Mouse (Mus musculus) limb, embryonic 11.5 days (tissue): ENCODE measurements around the gene Map3k13. TPM values are rescaled to one million over a fixed set of nuclear protein-coding genes. Genes with fewer than 3 reads are reported as not detected.
A peak's percentile ranks its signal among the peaks of the same experiment; 100 is the strongest.
"Not testable (repeated sequence)": the region's sequence is repeated elsewhere in the genome, so short reads cannot be mapped to it uniquely, and the experiment has no call there.

Experiments used
- ATAC-seq: fragments of 200-750 bp; cut with Nextera tagmentation; 2 replicates; pipeline ENCODE4 v1.8.0; 2017; ENCODE audit warnings: low read depth; ENCODE audit not compliant: insufficient number of reproducible peaks, low FRiP score, low TSS enrichment
- DNase-seq: peaks from one replicate; pipeline ENCODE4 v3.0.0-alpha.2; 2015; ENCODE audit warnings: low spot score
- H3K27ac ChIP-seq: fragments of 300-500 bp; sonication (generic); replicated peaks from 2 replicates; pipeline ENCODE4 v1.5.1; 2014; ENCODE audit warnings: low read depth, mild to moderate bottlenecking, low read length
- H3K27me3 ChIP-seq: fragments of 300-500 bp; sonication (generic); 2 replicates; pipeline ENCODE4 v1.6.1; 2014; ENCODE audit warnings: mild to moderate bottlenecking, low read length, mixed read lengths; ENCODE audit not compliant: control insufficient read depth, insufficient read depth
- H3K36me3 ChIP-seq: fragments of 300-500 bp; sonication (generic); 2 replicates; pipeline ENCODE4 v1.6.1; 2014; ENCODE audit warnings: mild to moderate bottlenecking, low read length, moderate library complexity, mixed read lengths; ENCODE audit not compliant: control insufficient read depth, insufficient read depth
- H3K4me1 ChIP-seq: fragments of 300-500 bp; sonication (generic); 2 replicates; pipeline ENCODE4 v1.6.1; 2014; ENCODE audit warnings: low read length, mixed read lengths; ENCODE audit not compliant: control insufficient read depth, insufficient read depth
- H3K4me2 ChIP-seq: fragments of 300-500 bp; sonication (generic); 2 replicates; pipeline ENCODE4 v1.6.1; 2014; ENCODE audit warnings: low read depth, mild to moderate bottlenecking, moderate library complexity; ENCODE audit not compliant: severe bottlenecking
- H3K4me3 ChIP-seq: fragments of 300-500 bp; sonication (generic); 2 replicates; pipeline ENCODE4 v1.5.1; 2014; ENCODE audit warnings: low read depth, low read length
- H3K9ac ChIP-seq: fragments of 300-500 bp; sonication (generic); 2 replicates; pipeline ENCODE4 v1.6.1; 2014; ENCODE audit warnings: mild to moderate bottlenecking, low read length
- H3K9me3 ChIP-seq: fragments of 300-500 bp; sonication (generic); 2 replicates; pipeline ENCODE4 v1.6.1; 2016; ENCODE audit warnings: low read length; ENCODE audit not compliant: control insufficient read depth
- WGBS: fragments of 180-500 bp; shearing (Covaris S2); extraction: QIAGEN DNeasy Blood & Tissue Kit; methylation state at CpG from one replicate; pipeline ENCODE4 v1.1.7; 2014; 5-methylcytosine and 5-hydroxymethylcytosine counted together
- polyA plus RNA-seq: library from polyadenylated mRNA; unstranded; fragments of >200 nt; fragmentation: Nextera tagmentation; extraction: Ambion mirVana; gene quantifications from 2 replicates; pipeline ENCODE4 v1.2.1, GENCODE M21; 2014

Map3k13 gene
- polyA plus RNA-seq, 1 experiment from 2014 or later = 1.3 TPM

DNA sequence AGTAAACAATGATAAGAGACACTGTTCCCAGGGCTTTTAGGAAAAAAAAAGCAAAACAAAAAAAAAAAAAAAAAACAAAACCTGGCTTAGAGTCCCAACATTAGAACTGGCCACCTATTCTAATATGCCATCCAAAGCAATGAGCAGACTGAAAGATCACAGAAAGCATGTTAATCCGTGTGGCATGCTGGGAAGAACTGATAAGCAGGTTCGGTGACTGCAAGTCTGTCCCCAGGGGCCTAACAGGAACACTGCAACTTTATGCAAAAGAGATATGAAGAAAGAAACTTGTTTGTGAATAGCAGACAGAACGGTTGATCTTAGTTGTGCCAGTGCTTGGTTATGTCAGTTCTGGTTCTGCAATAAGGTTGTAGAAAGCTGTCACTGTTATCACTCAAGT lies 2.4 kb upstream of the Map3k13 start:
- H3K4me3 ChIP-seq = no peak overlapping the region
- H3K4me1 ChIP-seq = peaks cover 7% of the 10 kb centered on the region; the same call in 1 of the 2 replicates
- no peak overlapping the region for H3K4me2 ChIP-seq
- no peak overlapping the region for H3K9ac ChIP-seq
- ATAC-seq = no peak
- H3K27ac ChIP-seq = no peak overlapping the region
- no peaks in the 10 kb centered on the region for H3K36me3 ChIP-seq
- H3K27me3 ChIP-seq = no peaks in the 10 kb centered on the region
- H3K9me3 ChIP-seq = no peaks in the 10 kb centered on the region
- 70% methylated on average over 3 of the region's 3 CpGs for WGBS
- DNase-seq = no peak

DNA sequence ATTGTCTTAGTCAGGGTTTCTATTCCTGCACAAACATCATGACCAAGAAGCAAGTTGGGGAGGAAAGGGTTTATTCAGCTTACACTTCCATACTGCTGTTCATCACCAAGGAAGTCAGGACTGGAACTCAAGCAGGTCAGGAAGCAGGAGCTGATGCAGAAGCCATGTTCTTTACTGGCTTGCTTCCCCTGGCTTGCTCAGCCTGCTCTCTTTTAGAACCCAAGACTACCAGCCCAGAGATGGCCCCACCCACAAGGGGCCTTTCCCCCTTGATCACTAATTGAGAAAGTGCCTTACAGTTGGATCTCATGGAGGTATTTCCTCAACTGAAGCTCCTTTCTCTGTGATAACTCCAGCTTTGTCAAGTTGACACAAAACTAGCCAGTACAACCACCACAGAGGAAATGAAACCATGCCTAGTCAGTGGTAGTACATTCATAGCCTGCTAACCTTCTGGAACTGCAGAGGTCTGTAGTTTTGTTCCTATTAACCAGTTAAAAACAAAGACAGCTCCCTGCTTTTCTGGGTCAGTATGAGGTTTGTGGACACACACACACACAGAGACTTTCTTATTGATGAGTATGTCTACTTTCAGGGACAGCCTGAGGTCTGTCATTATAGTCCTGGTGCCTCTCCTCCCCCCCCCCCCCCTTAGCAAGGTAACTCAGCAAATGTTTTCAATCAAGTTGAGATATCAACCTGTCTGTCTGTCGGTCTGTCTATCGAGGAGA lies 901 bp upstream of the Map3k13 start:
- whole genome bisulfite sequencing = 44% methylated on average over 2 of the region's 2 CpGs
- not testable (repeated sequence) for H3K9ac ChIP-seq, H3K4me1 ChIP-seq, ATAC-seq, DNase-seq, H3K36me3 ChIP-seq, H3K27ac ChIP-seq, H3K27me3 ChIP-seq, H3K9me3 ChIP-seq
- Histone ChIP-seq H3K4me2 (peak overlapping the region; percentile 86), H3K4me3 (peak overlapping the region; percentile 75)

DNA sequence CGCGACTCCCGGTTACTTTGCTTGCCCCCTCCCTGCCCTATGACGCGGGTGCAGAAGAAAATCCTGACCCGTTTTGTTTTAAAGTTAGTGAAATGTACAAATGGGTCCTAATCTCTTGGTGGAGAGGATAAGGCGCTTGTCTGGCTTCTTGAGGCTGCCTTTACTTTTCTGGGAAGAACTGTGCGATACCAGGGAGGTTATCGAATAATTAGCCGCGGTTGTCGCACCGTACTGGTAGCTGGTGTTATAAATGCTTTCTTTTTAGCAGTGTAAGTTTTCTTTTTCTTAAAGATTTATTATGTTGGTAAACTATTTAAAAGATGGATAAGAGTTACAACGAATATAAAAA lies 525 bp downstream of the Map3k13 start:
- DNase-seq (no peak), ATAC-seq (no peak; the same call in 1 of the 2 replicates)
- Histone ChIP-seq H3K4me2 (peak overlapping the region; percentile 86), H3K27ac (no peak overlapping the region), H3K9ac (peak overlapping the region; percentile 75), H3K4me3 (peak overlapping the region; percentile 75), H3K9me3 (no peaks in the 10 kb centered on the region), H3K4me1 (0 out of 2 replicates have a peak, but pooled peaks cover 2% of the 10 kb centered on the region), H3K27me3 (no peaks in the 10 kb centered on the region), H3K36me3 (no peaks in the 10 kb centered on the region)
- 3% methylated on average over 14 of the region's 14 CpGs for WGBS

DNA sequence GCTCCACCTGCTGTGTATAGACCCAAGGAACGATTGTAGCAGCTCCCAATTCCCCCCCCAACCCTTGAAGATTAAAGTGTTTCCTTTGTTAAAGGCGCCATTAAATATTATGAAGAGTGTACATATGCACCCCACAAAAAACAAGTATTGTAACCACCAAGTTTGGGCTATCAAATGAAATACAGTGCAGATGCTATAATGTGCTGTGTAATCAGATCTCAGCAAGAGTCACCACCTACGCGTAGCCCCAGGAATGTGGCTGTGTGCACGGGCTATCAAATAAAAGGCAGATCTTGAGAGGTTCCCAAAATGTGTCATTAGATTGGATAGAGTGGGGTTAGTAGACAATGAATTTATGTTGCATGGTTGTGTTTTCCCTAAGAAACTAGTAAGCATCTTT lies 925 bp downstream of the Map3k13 start:
- 35% methylated on average over 5 of the region's 5 CpGs for WGBS
- Histone ChIP-seq H3K36me3 (no peaks in the 10 kb centered on the region), H3K4me3 (peak overlapping the region; percentile 75), H3K4me1 (0 out of 2 replicates have a peak, but pooled peaks cover 2% of the 10 kb centered on the region), H3K27ac (no peak overlapping the region), H3K4me2 (peak overlapping the region; percentile 86), H3K27me3 (no peaks in the 10 kb centered on the region), H3K9ac (no peak overlapping the region), H3K9me3 (no peaks in the 10 kb centered on the region)
- ATAC-seq (no peak), DNase-seq (no peak)

DNA sequence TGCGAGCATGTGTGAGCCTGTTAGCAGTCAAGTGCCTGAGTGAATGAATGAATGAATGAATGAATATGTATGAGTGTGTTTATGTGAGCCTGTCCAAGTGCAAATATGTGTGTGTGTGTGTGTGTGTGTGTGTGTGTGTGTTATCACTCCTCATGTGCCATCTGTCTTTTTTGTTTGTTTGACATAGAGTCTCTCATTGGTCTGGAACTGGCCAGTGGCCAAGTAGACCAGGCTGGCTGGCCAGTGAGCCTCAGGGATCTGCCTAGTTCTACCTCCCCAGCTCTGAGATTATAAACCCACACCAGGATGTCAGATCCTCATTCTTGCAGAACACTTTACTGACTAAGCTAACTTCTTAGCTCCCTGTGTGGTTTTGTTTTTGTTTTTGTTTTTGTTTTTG lies 10.1 kb downstream of the Map3k13 start:
- ATAC-seq (no peak), DNase-seq (no peak)
- Histone ChIP-seq H3K27ac (no peak overlapping the region), H3K9ac (no peak overlapping the region), H3K4me1 (no peaks in the 10 kb centered on the region), H3K27me3 (no peaks in the 10 kb centered on the region), H3K4me2 (no peak overlapping the region), H3K4me3 (no peak overlapping the region), H3K36me3 (no peaks in the 10 kb centered on the region), H3K9me3 (no peaks in the 10 kb centered on the region)
- WGBS = 96% methylated on average over 1 of the region's 1 CpGs

DNA sequence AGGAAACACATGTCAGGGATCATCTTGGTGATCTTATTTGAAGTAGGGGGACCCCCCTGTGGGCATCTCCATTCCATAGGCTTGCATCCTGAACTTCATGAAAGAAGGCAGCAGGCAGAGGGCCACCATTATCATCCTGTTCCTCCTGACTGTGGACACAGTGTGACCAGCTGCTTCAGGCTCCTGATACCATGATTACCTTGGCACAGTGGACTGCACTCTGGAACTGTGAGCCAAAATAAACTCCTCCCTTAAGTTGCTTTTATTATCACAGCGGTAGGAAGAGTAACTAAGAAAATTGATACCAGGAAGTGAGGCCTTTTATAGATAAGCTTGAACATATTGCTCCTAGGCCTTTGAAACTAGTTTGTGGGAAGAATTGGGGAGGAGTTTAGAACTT lies 12.7 kb downstream of the Map3k13 start:
- 90% methylated on average over 1 of the region's 1 CpGs for WGBS
- no peak for DNase-seq
- no peak for ATAC-seq

DNA sequence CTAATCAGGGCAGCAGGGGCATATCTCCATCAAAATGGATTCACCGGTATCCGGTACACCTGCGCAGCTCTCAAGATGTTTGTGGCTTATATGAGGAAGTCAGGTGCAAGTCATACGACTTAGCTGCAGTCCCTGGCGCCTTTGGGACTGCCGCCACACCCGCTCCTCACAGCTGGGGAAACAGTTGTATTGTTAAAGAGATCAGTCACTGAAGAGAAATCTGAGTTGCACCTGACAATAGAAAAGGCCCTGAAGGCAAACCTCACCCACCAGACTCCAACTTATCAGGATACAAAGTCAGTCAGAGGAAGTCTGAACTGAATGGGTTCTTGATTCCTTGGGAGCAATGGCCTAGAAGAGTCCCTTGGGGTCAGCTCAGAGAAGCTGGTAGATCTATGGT lies 13.6 kb downstream of the Map3k13 start:
- not testable (repeated sequence) for H3K27me3 ChIP-seq, H3K4me2 ChIP-seq, H3K4me3 ChIP-seq, ATAC-seq, DNase-seq, H3K27ac ChIP-seq, H3K9me3 ChIP-seq, H3K9ac ChIP-seq, H3K36me3 ChIP-seq, H3K4me1 ChIP-seq
- 90% methylated on average over 7 of the region's 7 CpGs for WGBS

More for the DNA sequence above, 12.7 kb downstream of the Map3k13 start:
- H3K4me3 ChIP-seq = no peak overlapping the region
- H3K4me1 ChIP-seq = no peaks in the 10 kb centered on the region
- H3K36me3 ChIP-seq = no peaks in the 10 kb centered on the region
- no peak overlapping the region for H3K27ac ChIP-seq
- no peak overlapping the region for H3K9ac ChIP-seq
- H3K4me2 ChIP-seq = no peak overlapping the region
- H3K9me3 ChIP-seq = no peaks in the 10 kb centered on the region
- H3K27me3 ChIP-seq = no peaks in the 10 kb centered on the region

DNA sequence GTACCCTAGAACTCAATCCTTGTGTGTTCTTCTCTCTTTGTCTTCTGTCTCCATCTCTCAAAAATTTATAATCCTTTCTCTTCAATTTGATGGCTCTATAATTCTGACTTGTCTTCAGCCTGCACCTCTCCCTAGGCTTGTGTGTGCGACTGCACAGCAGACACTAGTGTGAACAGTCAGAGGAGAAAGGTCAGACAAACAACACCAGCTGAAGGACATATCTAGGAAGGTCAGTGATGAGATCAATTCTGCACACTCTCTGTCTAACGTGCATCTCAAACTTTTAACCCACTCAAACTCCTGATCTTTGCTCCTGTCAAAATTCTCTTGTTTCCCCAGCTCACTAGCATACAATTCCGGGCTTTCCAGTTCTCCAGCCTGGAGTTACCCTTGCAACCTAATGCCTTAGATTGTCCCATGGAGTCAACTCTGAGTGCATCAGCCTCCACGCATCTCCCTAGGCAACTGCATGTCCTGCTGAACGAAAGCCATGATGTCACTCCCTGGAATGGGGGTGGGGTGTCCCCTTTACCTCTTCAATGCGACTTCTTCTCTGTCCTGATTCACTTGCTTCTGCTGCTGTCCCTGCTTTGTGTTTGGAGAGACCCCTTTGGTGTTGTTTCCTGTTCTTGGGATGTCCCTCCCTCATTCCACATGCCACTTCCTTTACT lies 19.2 kb downstream of the Map3k13 start:
- DNase-seq = no peak
- H3K4me2 ChIP-seq = no peak overlapping the region
- 69% methylated on average over 6 of the region's 6 CpGs for WGBS
- no peaks in the 10 kb centered on the region for H3K9me3 ChIP-seq
- no peaks in the 10 kb centered on the region for H3K36me3 ChIP-seq
- no peaks in the 10 kb centered on the region for H3K27me3 ChIP-seq
- H3K4me1 ChIP-seq = no peaks in the 10 kb centered on the region
- no peak for ATAC-seq
- no peak overlapping the region for H3K27ac ChIP-seq
- H3K9ac ChIP-seq = no peak overlapping the region
- no peak overlapping the region for H3K4me3 ChIP-seq
